Mouse (Mus musculus) left cerebral cortex, adult 8-10 months (tissue): ENCODE measurements around the gene Lrrc19. TPM values are rescaled to one million over a fixed set of nuclear protein-coding genes. Genes with fewer than 3 reads are reported as not detected.

ENCODE experiments used
- DNase-seq, 2 experiments: peaks; one replicate each; pipeline ENCODE4 v3.0.0; 2022; ENCODE audit warnings: low spot score in 2 of 2
- microRNA-seq, 2 experiments: library from miRNA; unstranded; fragments of <30 nt; microRNA quantifications; one replicate each; pipeline ENCODE4 v1.2.0; 2022
- total RNA-seq, 4 experiments: library from RNA; stranded (reverse); gene quantifications; 2 replicates each; pipeline ENCODE4 v1.2.4; 2022

Gene Lrrc19
- total RNA-seq, 4 experiments from 2014 or later: not detected

DNA sequence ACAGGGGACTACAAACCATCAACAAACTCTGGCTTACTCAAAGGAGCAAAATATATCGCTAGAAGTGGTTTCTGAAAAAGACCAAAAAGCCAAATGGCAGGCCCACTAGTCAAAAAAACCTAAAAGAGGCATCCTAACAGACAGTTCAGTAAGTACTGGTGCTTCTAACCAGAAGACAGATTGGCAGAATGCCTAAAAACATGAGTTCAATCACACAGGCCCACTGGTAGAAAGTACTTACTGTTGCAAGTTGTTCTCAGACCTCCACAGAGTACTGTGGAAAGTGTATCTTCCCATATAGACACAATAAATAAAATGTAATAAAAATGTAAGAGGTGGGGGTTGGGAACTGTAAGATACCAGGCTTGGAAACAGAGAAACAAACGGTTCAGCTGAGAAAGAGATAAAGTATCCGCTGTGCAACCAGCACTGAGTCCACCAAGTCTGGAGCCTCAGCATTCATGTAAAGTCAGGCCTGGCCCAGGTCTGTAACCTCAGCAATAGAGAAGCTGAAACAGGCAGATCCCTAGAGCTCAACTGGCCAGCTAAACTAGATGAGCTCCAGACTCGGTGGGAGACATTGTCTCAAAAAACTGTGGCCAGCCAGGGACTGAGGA, 58.1 kb downstream of the Lrrc19 start:
- DNase-seq: no peak

Small RNA genes lying within 50 kb of the gene (microRNA-seq; reads per million reads assigned to microRNA genes)
- 1,169 to 1,470 reads per million in 2 experiments for gene Mir872

Other genes starting within 250 kb of the Lrrc19 start
- not detected for gene Gm10306, start 93.6 kb downstream of the Lrrc19 start, total RNA-seq
- 1 to 10 TPM; 7.6 to 9.2 (median 9.0) TPM for gene Caap1, start 93.3 kb downstream of the Lrrc19 start, total RNA-seq
- gene Plaa, start 46.9 kb downstream of the Lrrc19 start, total RNA-seq: 10 to 100 TPM; 40.1 to 43.2 (median 43.0) TPM
- gene Ift74, start 35.7 kb downstream of the Lrrc19 start, total RNA-seq: 10 to 100 TPM; 20.9 to 24.4 (median 23.4) TPM
- gene Tek, start 89.1 kb upstream of the Lrrc19 start, total RNA-seq: 10 to 100 TPM in 2 of 4 experiments, 1 to 10 TPM in 2; 8.8 to 12.2 (median 10.1) TPM